In genomic region chr16:18677746-18678679, GRCm38 (mm10) we compare ENCODE assay signal across 8 mouse cellular contexts. TPM values are rescaled to one million over a fixed set of nuclear protein-coding genes. Genes with fewer than 3 reads are reported as not detected.
DNase-seq lines count a peak whose midpoint lies in the region; ATAC-seq lines count a peak whose summit lies in the region.

No protein-coding gene starts in this region.

- no peak overlapping the region for H3K4me2 ChIP-seq in midbrain, embryonic 13.5 days (replicated peaks)
- H3K4me2 ChIP-seq in kidney, embryonic 14.5 days (replicated peaks; ENCODE audit: low read depth, low read length): no peak overlapping the region
- no peak overlapping the region for H3K4me2 ChIP-seq in liver, embryonic 11.5 days

- no peaks in the 10 kb centered on the region for H3K27me3 ChIP-seq in midbrain, embryonic 10.5 days (ENCODE audit: low read depth, poor library complexity, severe bottlenecking)
- no peaks in the 10 kb centered on the region for H3K27me3 ChIP-seq in midbrain, embryonic 13.5 days
- no peaks in the 10 kb centered on the region for H3K27me3 ChIP-seq in kidney, embryonic 14.5 days (ENCODE audit: control insufficient read depth, insufficient read depth, low read length)
- peaks cover 6% of the 10 kb centered on the region for H3K27me3 ChIP-seq in liver, embryonic 11.5 days (replicated peaks; ENCODE audit: control insufficient read depth, insufficient read depth, low read length)

- DNase-seq in midbrain, embryonic 10.5 days (ENCODE audit: low spot score): peak; percentile 66
- peak; percentile 77 for DNase-seq in brain, adult 2 months (ENCODE audit: low read depth, low spot score)
- peak; percentile 61 for DNase-seq in forelimb bud, embryonic 11.5 days (ENCODE audit: low read depth, low spot score)
- DNase-seq in liver, embryonic 11.5 days (ENCODE audit: low spot score): peak; percentile 64
- peak; percentile 77 for DNase-seq in retina, postnatal 1 day
- peak; percentile 93 for DNase-seq in thymus, postnatal 4 days

- no peak overlapping the region for H3K27ac ChIP-seq in midbrain, embryonic 10.5 days (replicated peaks)
- H3K27ac ChIP-seq in midbrain, embryonic 13.5 days: no peak overlapping the region
- no peak overlapping the region for H3K27ac ChIP-seq in kidney, embryonic 14.5 days (ENCODE audit: low read depth, low read length)
- H3K27ac ChIP-seq in liver, embryonic 11.5 days (ENCODE audit: low read depth, low read length): no peak overlapping the region

- ATAC-seq in midbrain, embryonic 13.5 days: no peak
- 0 out of 2 replicates have a peak, but pooled peaks have one; percentile 55 for ATAC-seq in kidney, embryonic 14.5 days (ENCODE audit: low FRiP score, low TSS enrichment)
- ATAC-seq in liver, embryonic 11.5 days (replicated peaks; ENCODE audit: low FRiP score): no peak

- no peak overlapping the region for H3K4me3 ChIP-seq in midbrain, embryonic 10.5 days
- no peak overlapping the region for H3K4me3 ChIP-seq in midbrain, embryonic 13.5 days (replicated peaks)
- H3K4me3 ChIP-seq in kidney, embryonic 14.5 days (ENCODE audit: low read length): no peak overlapping the region
- no peak overlapping the region for H3K4me3 ChIP-seq in liver, embryonic 11.5 days (ENCODE audit: low read depth, low read length)

- H3K9me3 ChIP-seq in midbrain, embryonic 10.5 days (replicated peaks): no peaks in the 10 kb centered on the region
- no peaks in the 10 kb centered on the region for H3K9me3 ChIP-seq in midbrain, embryonic 13.5 days
- H3K9me3 ChIP-seq in kidney, embryonic 14.5 days (ENCODE audit: control insufficient read depth, low read length): no peaks in the 10 kb centered on the region
- H3K9me3 ChIP-seq in liver, embryonic 11.5 days (ENCODE audit: control insufficient read depth, low read length): no peaks in the 10 kb centered on the region

- H3K36me3 ChIP-seq in midbrain, embryonic 10.5 days: no peaks in the 10 kb centered on the region
- no peaks in the 10 kb centered on the region for H3K36me3 ChIP-seq in midbrain, embryonic 13.5 days
- H3K36me3 ChIP-seq in kidney, embryonic 14.5 days (ENCODE audit: control insufficient read depth, insufficient read depth, low read length): no peaks in the 10 kb centered on the region
- no peaks in the 10 kb centered on the region for H3K36me3 ChIP-seq in liver, embryonic 11.5 days (ENCODE audit: control insufficient read depth, insufficient read depth, low read length)

- H3K4me1 ChIP-seq in midbrain, embryonic 10.5 days: no peaks in the 10 kb centered on the region
- no peaks in the 10 kb centered on the region for H3K4me1 ChIP-seq in midbrain, embryonic 13.5 days (replicated peaks)
- H3K4me1 ChIP-seq in kidney, embryonic 14.5 days (ENCODE audit: control insufficient read depth, insufficient read depth, low read length): peaks cover 1% of the 10 kb centered on the region; the same call in 1 of the 2 replicates
- no peaks in the 10 kb centered on the region for H3K4me1 ChIP-seq in liver, embryonic 11.5 days (replicated peaks; ENCODE audit: control insufficient read depth, insufficient read depth, low read length)

- H3K9ac ChIP-seq in midbrain, embryonic 13.5 days (replicated peaks): no peak overlapping the region
- H3K9ac ChIP-seq in kidney, embryonic 14.5 days (ENCODE audit: low read depth, low read length): no peak overlapping the region
- no peak overlapping the region for H3K9ac ChIP-seq in liver, embryonic 11.5 days (ENCODE audit: low read depth, low read length)

- 37% methylated on average over 17 of the region's 17 CpGs for WGBS in midbrain, embryonic 10.5 days
- WGBS in midbrain, embryonic 13.5 days: 40% methylated on average over 17 of the region's 17 CpGs
- 35% methylated on average over 17 of the region's 17 CpGs for WGBS in kidney, embryonic 14.5 days
- 32% methylated on average over 17 of the region's 17 CpGs for WGBS in liver, embryonic 11.5 days

RNA-seq across cellular contexts. Expression of gene Sept5, which starts 48.3 kb away (rescaled TPM):
- 31.2 and 42.8 TPM in 2 replicates for polyA plus RNA-seq in midbrain, embryonic 10.5 days (2016; fragmentation: Nextera tagmentation; extraction: Ambion mirVana)
- polyA plus RNA-seq in midbrain, embryonic 13.5 days (2015; fragmentation: Nextera tagmentation; extraction: Ambion mirVana): 149 and 151 TPM in 2 replicates
- polyA plus RNA-seq in kidney, embryonic 14.5 days (2014; fragmentation: Nextera tagmentation; extraction: Ambion mirVana): 12.2 and 14.2 TPM in 2 replicates
- 6.0 and 6.2 TPM in 2 replicates for polyA plus RNA-seq in liver, embryonic 11.5 days (2014; fragmentation: Nextera tagmentation; extraction: Ambion mirVana)

RNA-seq across cellular contexts. Expression of gene Gm49601, which starts 51.8 kb away (rescaled TPM):
- 3.7 and 5.8 TPM in 2 replicates for polyA plus RNA-seq in midbrain, embryonic 10.5 days (2016; fragmentation: Nextera tagmentation; extraction: Ambion mirVana)
- 16.5 and 18.3 TPM in 2 replicates for polyA plus RNA-seq in midbrain, embryonic 13.5 days (2015; fragmentation: Nextera tagmentation; extraction: Ambion mirVana)
- polyA plus RNA-seq in kidney, embryonic 14.5 days (2014; fragmentation: Nextera tagmentation; extraction: Ambion mirVana): 1.2 and 1.7 TPM in 2 replicates
- polyA plus RNA-seq in liver, embryonic 11.5 days (2014; fragmentation: Nextera tagmentation; extraction: Ambion mirVana): not detected in 2 replicates

RNA-seq across cellular contexts. Expression of gene Gp1bb, which starts 55.8 kb away (rescaled TPM):
- polyA plus RNA-seq in midbrain, embryonic 10.5 days (2016; fragmentation: Nextera tagmentation; extraction: Ambion mirVana): 4.5 and 4.6 TPM in 2 replicates
- 8.2 and 10.5 TPM in 2 replicates for polyA plus RNA-seq in midbrain, embryonic 13.5 days (2015; fragmentation: Nextera tagmentation; extraction: Ambion mirVana)
- 1.1 and 1.6 TPM in 2 replicates for polyA plus RNA-seq in kidney, embryonic 14.5 days (2014; fragmentation: Nextera tagmentation; extraction: Ambion mirVana)
- polyA plus RNA-seq in liver, embryonic 11.5 days (2014; fragmentation: Nextera tagmentation; extraction: Ambion mirVana): 42.4 and 46.3 TPM in 2 replicates
